Mouse (Mus musculus): ENCODE measurements at regions not wholly inside any gene's neighbourhood (a gene's known extent, or its start where the extent isn't known, plus 50 kb on each side); places are given as distances from the start of the nearest gene placed in this dataset.
A peak's percentile ranks its signal among the peaks of the same experiment; 100 is the strongest.

GRCm38 (mm10) chr5:126573766-126574165 lies 667.8 kb upstream of the Tmem132c start:
- DNase-seq (ENCODE audit: low spot score) = no peak

GRCm38 (mm10) chr5:126597786-126598330 lies 643.8 kb upstream of the Tmem132c start:
- DNase-seq (ENCODE audit: low spot score) = no peak

GRCm38 (mm10) chr5:126599561-126599960 lies 642.0 kb upstream of the Tmem132c start:
- no peak for DNase-seq (ENCODE audit: low spot score)

- DNase-seq (ENCODE audit: low spot score) = no peak
Observed at GRCm38 (mm10) chr5:126606756-126607155, 634.9 kb upstream of the Tmem132c start.

- no peak for DNase-seq (ENCODE audit: low spot score)
Observed at GRCm38 (mm10) chr5:126612571-126612970, 629.0 kb upstream of the Tmem132c start.

- no peak for DNase-seq (ENCODE audit: low spot score)
Observed at GRCm38 (mm10) chr5:126622551-126622950, 619.1 kb upstream of the Tmem132c start.

GRCm38 (mm10) chr5:126623205-126623604 lies 618.4 kb upstream of the Tmem132c start:
- DNase-seq (ENCODE audit: low spot score) = peak; percentile 1

- DNase-seq (ENCODE audit: low spot score) = no peak
Observed at GRCm38 (mm10) chr5:126629826-126630225, 611.8 kb upstream of the Tmem132c start.

GRCm38 (mm10) chr5:126650415-126650814 lies 591.2 kb upstream of the Tmem132c start:
- no peak for DNase-seq (ENCODE audit: low spot score)

- peak; percentile 23 for DNase-seq (ENCODE audit: low spot score)
Observed at GRCm38 (mm10) chr5:126651367-126651766, 590.2 kb upstream of the Tmem132c start.

GRCm38 (mm10) chr5:126662648-126663047 lies 579.0 kb upstream of the Tmem132c start:
- no peak for DNase-seq (ENCODE audit: low spot score)

- no peak for DNase-seq (ENCODE audit: low spot score)
Observed at GRCm38 (mm10) chr5:126671156-126671555, 570.5 kb upstream of the Tmem132c start.

GRCm38 (mm10) chr5:126680262-126680661 lies 561.3 kb upstream of the Tmem132c start:
- DNase-seq (ENCODE audit: low spot score) = no peak

GRCm38 (mm10) chr5:126699314-126699713 lies 542.3 kb upstream of the Tmem132c start:
- DNase-seq (ENCODE audit: low spot score) = no peak

GRCm38 (mm10) chr5:126703516-126704282 lies 537.9 kb upstream of the Tmem132c start:
- DNase-seq (ENCODE audit: low spot score) = no peak

- DNase-seq (ENCODE audit: low spot score) = no peak
Observed at GRCm38 (mm10) chr5:126705871-126706270, 535.7 kb upstream of the Tmem132c start.

GRCm38 (mm10) chr5:126706701-126707100 lies 534.9 kb upstream of the Tmem132c start:
- DNase-seq (ENCODE audit: low spot score) = no peak

- DNase-seq (ENCODE audit: low spot score) = no peak
Observed at GRCm38 (mm10) chr5:126714672-126715071, 526.9 kb upstream of the Tmem132c start.

- DNase-seq (ENCODE audit: low spot score) = no peak
Observed at GRCm38 (mm10) chr5:126718421-126718820, 523.2 kb upstream of the Tmem132c start.

- no peak for DNase-seq (ENCODE audit: low spot score)
Observed at GRCm38 (mm10) chr5:126721300-126721699, 520.3 kb upstream of the Tmem132c start.

- no peak for DNase-seq (ENCODE audit: low spot score)
Observed at GRCm38 (mm10) chr5:126723304-126724295, 518.0 kb upstream of the Tmem132c start.

- DNase-seq (ENCODE audit: low spot score) = no peak
Observed at GRCm38 (mm10) chr5:126724329-126724728, 517.3 kb upstream of the Tmem132c start.
